Mouse (Mus musculus): ENCODE results near the gene Ankmy1.

Gene Ankmy1

DNA sequence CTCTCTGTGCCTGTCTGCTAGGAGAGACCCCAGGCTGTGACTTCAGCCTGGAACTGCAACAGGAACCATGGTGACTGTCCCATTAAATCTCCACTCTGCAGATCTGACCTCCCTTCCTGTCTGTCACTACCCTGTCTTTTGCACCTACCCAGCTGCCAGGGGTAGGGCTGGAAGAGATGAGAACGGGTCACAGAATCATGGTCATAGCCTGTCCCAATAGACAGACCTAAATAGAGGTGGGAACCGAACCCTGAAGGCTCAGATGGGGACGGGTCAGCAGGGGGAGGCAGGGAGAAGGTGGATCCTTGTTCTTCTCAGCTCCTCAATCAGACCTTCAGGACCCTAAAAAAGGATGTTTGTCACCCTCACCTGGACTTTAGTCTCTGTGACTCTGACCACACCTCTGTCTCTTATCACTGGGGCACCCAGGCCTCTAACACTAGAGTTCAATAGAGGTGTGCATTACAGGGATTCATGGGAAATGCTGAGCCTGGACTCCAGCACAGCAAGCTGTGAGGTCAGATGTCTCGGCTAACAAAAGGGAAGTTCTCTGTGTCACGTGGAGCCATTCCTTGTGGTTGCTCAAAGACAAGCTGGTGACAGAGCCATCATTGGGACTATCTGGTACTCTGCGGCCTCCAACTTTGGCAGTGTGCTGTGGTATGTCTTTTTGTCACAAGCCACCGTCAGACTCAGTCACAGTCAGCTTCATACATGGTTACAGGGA, 17.9 kb upstream of the Ankmy1 start:
- TF ChIP-seq GATA4 (IDR thresholded peaks at IDR 0.05; ENCODE audit: insufficient replicate concordance, low read length) = no peak

DNA sequence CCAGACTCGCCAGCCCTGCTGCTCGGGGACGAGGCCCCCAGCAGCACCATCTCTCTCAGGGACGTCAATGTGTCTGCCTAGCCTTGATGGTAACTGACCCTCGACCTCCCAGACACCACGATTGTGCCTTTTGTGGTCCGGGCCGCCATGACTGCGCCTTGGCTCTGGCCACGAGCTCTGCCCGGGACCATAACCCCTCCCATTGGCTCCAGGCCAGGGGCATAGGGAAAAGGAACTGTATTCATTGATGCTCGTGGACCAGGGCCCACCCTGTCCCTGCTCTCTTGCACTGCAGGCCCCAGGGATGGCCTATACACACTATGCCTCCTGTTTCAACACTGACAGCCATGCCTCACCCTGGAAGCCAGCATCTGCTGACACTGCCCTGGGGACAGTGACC, 17.1 kb upstream of the Ankmy1 start:
- no peak for TF ChIP-seq GATA4 (IDR thresholded peaks at IDR 0.05; ENCODE audit: insufficient replicate concordance, low read length)

DNA sequence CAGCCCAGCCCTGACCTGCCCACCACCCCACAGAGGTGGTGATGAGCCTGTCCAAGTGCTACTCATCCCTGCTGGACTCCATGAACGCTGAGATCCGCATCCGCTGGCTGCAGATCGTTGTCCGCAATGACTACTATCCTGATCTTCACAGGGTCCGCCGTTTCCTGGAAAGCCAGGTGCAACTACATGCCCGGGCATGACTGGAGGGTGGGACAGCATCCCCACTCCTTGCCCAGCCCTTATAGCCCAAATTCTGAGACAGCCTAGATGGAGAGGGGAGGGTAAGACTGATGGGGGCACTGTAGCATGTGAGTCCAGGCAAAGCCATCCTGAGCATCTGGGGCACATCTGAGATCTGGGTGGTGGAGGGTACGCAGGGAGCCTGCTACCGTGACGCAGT, 16.4 kb upstream of the Ankmy1 start:
- no peak for TF ChIP-seq GATA4 (IDR thresholded peaks at IDR 0.05; ENCODE audit: insufficient replicate concordance, low read length)

DNA sequence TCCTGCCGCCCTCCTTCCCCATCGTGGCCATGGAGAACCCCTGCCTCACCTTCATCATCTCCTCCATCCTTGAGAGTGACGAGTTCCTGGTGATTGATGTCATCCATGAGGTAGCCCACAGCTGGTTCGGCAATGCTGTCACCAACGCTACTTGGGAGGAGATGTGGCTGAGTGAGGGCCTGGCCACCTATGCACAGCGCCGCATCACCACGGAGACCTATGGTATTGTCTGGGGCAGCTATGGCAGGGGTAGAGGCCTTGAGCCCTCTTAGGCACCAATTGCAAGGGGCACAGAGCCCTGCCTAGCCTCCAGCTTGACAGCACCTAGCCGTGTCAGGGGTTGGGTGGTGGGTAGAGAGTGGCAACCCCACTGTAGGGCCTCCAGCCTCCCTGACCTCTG, 14.0 kb upstream of the Ankmy1 start:
- TF ChIP-seq GATA4 (IDR thresholded peaks at IDR 0.05; ENCODE audit: insufficient replicate concordance, low read length) = no peak

DNA sequence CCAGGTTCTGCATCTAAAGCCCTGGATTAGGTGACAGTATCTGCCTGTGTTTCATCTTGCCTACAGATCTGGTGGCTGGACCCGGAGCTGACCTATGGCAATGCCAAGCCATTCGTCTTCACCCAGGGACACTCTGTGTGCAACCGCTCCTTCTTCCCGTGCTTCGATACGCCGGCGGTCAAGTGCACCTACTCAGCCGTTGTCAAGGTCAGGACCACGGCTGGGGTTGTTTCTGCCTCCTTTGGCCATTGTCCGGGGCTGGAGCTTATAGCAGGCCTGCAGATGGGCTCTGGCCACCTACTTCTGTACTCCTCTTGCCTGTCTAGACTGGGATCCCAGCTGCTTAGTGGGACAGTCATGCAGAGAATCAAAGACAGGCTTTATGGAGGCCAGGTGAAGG, 12.3 kb upstream of the Ankmy1 start:
- no peak for TF ChIP-seq GATA4 (IDR thresholded peaks at IDR 0.05; ENCODE audit: insufficient replicate concordance, low read length)

DNA sequence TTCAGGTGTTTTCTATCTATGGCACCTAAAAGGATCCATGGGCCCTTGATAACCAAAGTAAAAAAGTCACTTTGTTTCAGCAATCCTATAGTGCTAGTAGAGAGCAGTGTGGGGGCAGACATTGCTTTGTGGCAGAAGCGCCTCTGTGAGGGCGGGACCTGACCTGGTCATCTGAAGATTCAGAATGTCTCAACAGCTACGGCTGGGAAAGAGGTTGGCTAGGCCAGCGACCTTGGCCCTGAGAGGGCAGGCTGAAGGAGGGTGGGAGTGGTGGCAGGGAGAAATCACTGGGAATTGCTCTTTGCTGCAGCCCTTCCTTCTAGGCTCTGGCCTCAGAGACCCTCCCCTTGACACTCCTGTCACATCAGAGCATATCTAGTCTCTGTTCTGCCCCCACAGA, 11.5 kb upstream of the Ankmy1 start:
- TF ChIP-seq GATA4 (IDR thresholded peaks at IDR 0.05; ENCODE audit: insufficient replicate concordance, low read length) = no peak

DNA sequence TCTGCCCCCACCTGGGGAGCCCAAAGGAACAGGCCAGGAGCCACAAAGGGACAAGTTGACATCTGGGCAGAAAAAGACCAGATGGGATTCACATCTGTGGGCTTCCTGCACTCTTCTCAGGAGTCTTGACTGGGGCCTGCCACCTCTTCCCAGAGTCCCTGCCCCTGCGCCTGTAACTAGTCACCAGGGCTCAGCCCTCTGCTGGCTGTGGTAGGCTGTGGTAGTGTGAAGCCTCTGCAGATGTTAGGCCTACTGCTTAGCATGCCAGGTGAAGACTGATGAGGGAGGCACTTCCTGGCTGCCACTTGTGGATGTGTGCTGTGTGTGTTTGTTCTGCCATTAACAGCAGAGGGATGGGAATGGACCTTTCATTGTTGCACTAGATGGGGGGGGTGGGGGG, 9.6 kb upstream of the Ankmy1 start:
- TF ChIP-seq GATA4 (IDR thresholded peaks at IDR 0.05; ENCODE audit: insufficient replicate concordance, low read length) = no peak

DNA sequence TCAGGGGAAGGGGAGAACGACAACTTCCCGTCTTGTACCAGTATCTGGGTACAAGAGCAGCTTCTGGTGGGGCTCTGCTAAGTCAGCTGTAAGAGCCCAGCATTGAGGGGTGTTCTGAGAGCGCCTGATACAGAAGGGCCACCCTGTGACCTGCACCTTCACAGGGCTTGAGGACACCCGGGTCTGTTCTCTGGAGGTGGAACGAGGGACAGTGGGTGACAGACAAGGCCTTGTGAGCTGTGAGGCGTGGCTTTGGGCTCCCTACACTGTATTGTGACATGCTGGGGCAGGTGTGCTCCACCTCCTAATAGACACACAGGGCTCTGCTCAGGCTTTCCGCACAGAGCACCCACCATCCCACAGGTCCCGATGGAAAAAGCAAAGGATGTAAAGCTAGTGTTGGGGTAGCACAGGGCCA, 9.0 kb upstream of the Ankmy1 start:
- TF ChIP-seq GATA4 (IDR thresholded peaks at IDR 0.05; ENCODE audit: insufficient replicate concordance, low read length) = no peak

DNA sequence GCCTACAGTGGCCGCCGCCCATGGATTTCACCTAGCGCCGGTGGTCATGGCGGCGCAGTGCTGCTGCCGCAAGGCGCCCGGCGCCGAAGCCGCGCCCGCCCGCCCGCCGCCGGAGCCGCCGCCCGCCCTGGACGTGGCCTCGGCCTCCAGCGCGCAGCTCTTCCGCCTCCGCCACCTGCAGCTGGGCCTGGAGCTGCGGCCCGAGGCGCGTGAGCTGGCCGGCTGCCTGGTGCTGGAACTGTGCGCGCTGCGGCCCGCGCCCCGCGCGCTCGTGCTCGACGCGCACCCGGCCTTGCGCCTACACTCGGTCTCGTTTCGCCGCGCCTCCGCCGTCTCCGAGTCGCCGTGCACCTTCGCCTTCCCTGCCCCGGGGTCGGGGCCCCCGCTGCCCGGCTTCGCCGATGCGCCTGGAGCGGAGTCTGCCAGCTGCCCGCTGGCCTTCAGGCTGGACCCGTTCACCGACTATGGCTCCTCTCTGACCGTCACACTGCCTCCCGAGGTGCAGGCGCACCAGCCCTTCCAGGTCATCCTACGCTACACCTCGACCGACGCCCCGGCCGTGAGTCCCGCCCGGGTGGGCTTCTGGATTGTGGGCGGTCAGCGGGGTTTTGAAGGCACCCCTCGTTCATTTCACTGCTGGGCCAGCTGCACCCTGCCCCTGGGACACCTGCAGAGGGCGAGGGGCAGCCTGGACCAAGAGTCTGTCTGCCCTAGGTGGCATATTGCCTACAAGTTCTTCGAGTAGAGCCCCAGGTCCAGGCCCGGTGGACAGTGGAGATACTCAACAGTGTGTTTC, 8.4 kb upstream of the Ankmy1 start:
- TF ChIP-seq GATA4 (IDR thresholded peaks at IDR 0.05; ENCODE audit: insufficient replicate concordance, low read length) = no peak

DNA sequence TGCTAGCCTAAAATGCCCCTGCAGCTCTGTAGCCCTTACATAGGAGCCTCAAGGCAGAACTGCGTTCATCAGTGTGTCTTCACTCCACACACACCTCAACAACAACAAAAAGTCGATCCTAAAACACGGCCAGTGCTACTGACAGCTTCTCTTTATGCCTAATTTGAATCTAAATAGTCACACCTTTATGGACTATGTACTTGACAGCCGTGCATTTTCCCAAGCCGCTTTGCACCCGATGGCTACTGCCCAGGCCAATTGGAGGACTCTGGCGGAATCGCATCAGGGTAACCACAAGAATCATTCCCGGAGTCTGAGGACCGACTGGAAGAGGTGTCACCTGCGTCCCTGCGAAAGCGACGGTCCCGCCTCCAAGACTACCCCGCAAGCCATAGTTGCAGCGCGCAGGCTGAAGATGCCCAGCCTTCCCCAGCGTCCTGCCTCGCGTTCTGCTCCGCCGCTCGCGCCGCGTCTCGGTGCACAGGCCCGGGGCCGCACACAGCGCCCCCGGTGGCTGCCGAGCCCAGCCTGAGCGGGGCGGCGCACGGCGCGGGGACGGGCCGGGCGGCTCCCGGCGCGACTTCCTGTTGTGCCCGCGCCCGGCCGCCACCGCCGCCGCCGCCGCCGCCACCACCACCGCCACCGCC, 7.7 kb upstream of the Ankmy1 start, which contains the start of gene Rnpepl1:
Rnpepl1 (plus strand) TSS at position 545 of the 647 bp plus-strand sequence.
- TF ChIP-seq GATA4 (IDR thresholded peaks at IDR 0.05; ENCODE audit: insufficient replicate concordance, low read length) = no peak

DNA sequence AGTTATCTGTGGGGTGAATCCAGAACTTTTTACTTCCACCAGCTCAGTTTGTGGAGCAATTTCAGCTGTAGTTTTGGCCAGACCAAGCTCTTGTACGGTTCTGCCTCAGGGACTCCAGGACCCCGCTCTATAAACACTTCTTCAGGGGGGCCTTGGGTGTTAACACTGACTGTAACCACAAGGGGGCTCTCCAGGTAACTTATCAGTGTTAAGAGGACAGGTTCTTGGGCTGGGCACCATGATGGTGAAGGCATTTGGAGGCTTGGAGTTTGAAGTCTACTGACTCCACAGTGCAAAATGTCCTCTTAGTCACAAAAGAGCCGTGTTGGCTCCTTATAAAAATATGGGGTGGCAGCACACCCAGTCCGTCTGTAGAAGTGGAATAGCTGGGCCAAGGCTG, 6.4 kb upstream of the Ankmy1 start:
- no peak for TF ChIP-seq GATA4 (IDR thresholded peaks at IDR 0.05; ENCODE audit: insufficient replicate concordance, low read length)

DNA sequence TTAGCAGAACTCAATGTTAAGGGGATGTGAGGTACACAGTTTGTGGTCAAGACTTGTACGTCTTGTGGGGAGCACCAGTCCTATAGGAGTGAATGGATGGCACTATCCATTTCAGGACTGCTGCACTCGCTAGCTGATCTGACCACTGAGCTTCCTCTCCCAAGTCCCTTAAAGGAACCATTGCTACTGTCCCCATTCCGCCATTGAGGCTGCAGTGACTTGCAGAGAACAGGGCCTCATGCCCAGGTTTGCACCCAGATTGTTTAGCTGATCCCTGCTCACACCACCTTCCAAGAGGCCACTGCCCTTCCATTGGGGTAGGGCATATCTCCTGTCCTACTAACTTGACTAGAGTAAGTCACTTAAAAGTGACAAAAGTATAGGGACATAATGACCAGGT, 6.0 kb upstream of the Ankmy1 start:
- no peak for TF ChIP-seq GATA4 (IDR thresholded peaks at IDR 0.05; ENCODE audit: insufficient replicate concordance, low read length)

DNA sequence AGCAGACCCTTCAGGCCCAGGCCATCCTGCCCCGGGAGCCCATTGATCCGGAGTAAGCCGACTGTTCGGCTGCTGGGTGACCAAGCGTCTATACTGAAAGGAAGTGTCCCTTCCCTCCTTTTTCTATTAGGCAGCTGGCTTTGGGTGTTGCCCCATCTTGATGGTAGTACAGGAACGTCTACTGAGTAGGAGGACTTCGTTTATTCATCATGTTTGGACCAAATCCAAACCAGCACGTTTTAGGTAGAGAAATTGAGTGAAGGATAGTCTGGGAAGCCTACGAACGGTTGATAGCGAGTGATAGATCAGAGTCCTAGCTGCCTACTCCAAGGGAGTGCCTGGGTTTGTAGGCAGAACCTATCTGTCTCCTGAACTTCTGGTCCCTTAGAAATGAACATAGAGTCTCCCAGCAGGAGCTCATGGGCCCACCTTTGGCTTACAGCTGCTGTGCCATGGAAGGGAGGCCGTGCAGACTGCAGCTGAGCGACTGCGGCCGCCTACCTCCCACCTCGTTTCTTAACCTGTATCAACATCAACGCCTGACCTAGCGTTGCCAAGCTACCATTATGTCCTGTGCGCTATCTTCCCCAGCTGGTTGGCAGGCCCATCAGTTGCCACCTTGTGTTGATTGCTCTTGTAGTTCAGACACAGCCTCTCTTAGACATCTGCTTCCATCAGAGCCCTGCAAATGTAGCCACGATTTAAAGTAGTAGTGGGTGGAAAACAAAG, 5.1 kb upstream of the Ankmy1 start:
- no peak for TF ChIP-seq GATA4 (IDR thresholded peaks at IDR 0.05; ENCODE audit: insufficient replicate concordance, low read length)

DNA sequence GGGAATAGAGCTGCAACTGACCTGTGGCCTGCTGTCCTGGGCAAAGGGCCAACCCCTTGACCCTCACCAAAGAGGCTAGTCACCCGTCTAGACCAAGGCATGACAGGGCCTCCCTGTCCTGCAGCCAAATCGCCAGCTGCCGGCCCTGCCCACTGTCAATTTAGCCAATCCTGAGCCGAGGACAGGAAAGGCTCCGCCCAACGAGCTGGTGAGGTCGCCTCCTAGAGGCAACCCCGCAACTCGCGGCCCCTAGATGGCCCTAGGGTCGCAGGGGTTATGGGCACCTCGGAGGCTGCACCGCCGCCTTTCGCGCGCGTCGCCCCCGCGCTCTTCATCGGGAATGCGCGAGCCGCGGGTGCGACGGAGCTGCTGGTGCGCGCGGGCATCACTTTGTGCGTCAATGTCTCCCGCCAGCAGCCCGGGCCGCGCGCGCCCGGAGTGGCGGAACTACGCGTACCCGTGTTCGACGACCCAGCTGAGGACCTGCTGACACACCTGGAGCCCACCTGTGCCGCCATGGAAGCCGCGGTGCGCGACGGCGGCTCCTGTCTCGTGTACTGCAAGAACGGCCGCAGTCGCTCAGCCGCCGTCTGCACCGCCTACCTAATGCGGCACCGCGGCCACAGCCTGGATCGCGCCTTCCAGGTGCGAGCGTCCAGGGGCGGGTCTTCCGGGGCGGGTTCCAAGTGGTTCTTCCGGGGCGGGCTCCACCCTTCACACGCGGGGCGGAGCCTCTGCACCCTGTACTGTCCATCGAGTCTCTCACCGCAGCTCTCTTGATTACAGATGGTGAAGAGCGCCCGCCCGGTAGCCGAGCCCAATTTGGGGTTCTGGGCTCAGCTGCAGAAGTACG, 4.3 kb upstream of the Ankmy1 start, which contains the start of gene Dusp28:
Dusp28 (plus strand) TSS at position 203 of the 853 bp plus-strand sequence.
- TF ChIP-seq GATA4 (IDR thresholded peaks at IDR 0.05; ENCODE audit: insufficient replicate concordance, low read length) = no peak
